Mouse (Mus musculus) CH12.LX (cell line): ENCODE data around the gene Mansc1.

ENCODE experiments used
- CHD1 ChIP-seq: IDR thresholded peaks from 2 replicates; pipeline ENCODE4 v1.6.1; 2012; ENCODE audit warnings: low read depth, low read length, improper control_type of control experiment, inconsistent platforms
- CHD2 ChIP-seq: IDR thresholded peaks from 2 replicates; pipeline ENCODE4 v1.6.1; 2011; ENCODE audit warnings: low read length, improper control_type of control experiment
- CTCF ChIP-seq, 2 experiments: IDR thresholded peaks in 1 of 2; conservative IDR thresholded peaks in 1 of 2; 2 replicates each; pipeline ENCODE4 v1.5.1; 2011 to 2012; ENCODE audit warnings: low read depth in 2 of 2, low read length in 2 of 2, improper control_type of control experiment in 1 of 2, inconsistent platforms in 1 of 2, mild to moderate bottlenecking in 1 of 2, moderate library complexity in 1 of 2
- EP300 ChIP-seq: IDR thresholded peaks from 2 replicates; pipeline ENCODE4 v1.6.1; 2011; ENCODE audit warnings: low read length, improper control_type of control experiment
- GABPA ChIP-seq: IDR thresholded peaks from 2 replicates; pipeline ENCODE4 v1.6.1; 2012; ENCODE audit warnings: low read depth, low read length, improper control_type of control experiment, inconsistent platforms; ENCODE audit not compliant: insufficient replicate concordance
- HCFC1 ChIP-seq: IDR thresholded peaks from 2 replicates; pipeline ENCODE4 v1.6.1; 2012; ENCODE audit warnings: low read depth, mild to moderate bottlenecking, inconsistent platforms, low read length, improper control_type of control experiment
- JUND ChIP-seq: conservative IDR thresholded peaks from 2 replicates; pipeline ENCODE4 v1.6.1; 2011; ENCODE audit warnings: low read depth, low read length, improper control_type of control experiment
- MAFK ChIP-seq: IDR thresholded peaks from 2 replicates; pipeline ENCODE4 v1.6.1; 2011; ENCODE audit warnings: low read length, improper control_type of control experiment; ENCODE audit not compliant: insufficient replicate concordance
- POLR2A ChIP-seq: IDR thresholded peaks from 2 replicates; pipeline ENCODE4 v1.6.1; 2011; ENCODE audit warnings: low read depth, mild to moderate bottlenecking, improper control_type of control experiment, low read length
- ZNF384 ChIP-seq: IDR thresholded peaks from 2 replicates; pipeline ENCODE4 v1.6.1; 2012; ENCODE audit warnings: low read depth, low read length, improper control_type of control experiment, inconsistent platforms

DNA sequence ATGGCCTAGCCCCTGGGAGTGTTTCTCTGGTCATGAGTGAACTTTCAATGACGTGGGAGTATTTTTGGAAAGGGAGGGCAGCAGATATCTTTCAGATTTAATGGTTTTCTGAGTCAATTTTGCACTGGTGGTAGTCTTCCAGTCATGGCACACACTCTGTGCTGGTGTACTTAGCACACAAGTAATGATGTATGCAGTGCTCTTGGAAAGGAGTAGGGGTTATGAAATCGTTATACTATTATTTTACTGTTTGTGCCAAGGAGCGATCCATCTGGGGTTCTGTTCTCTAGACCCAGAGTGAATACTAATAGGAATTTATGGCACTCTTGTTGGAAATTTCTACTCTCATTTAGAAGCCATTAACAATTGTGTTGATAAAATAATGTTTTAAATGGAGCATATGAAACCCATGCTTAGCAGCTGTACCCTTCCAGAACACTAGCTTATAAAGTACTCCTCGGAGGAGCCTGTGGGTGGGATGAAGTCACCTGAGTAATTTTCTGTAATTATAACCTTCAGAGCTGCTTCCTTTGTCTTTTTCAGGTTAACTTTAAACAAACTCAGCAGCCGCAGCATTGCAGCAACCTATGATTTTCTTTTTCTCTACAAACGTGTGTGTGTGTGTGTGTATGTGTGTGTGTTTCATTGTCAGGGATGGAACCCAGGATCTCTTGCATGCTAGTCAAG is 37.0 kb upstream of the Mansc1 start:
- TF ChIP-seq CTCF (conservative IDR thresholded peaks at IDR 0.05 in 1 of 2, IDR thresholded peaks at IDR 0.05 in 1 of 2; ENCODE audit: low read depth in 2 of 2, low read length in 2 of 2) (no peak), GABPA (no peak), CHD1 (no peak), ZNF384 (no peak), CHD2 (no peak), POLR2A (no peak), HCFC1 (no peak), EP300 (no peak), MAFK (no peak), JUND (no peak)
